Mouse (Mus musculus): ENCODE measurements around the gene Ccdc86.

Ccdc86 gene

DNA sequence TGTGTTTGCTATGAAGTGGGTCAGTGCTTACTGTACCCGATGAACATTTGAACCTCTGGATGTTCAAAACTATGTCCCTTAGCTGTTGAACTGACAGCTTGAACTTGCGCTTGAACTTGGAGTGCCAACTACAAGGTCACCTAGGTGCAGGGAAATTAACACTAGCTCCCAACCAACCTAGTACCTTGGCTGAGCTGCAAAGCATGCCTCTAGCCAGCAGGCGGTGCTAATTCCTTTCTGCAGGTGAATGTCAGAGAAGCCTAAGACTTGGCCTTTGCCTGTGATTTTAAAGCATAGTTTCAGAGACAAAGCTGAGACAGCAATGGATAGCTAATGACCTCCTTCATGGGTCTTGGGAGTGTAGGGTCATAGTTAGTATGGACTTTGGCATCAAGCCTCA, 41.2 kb downstream of the Ccdc86 start:
- no peak for DNase-seq (ENCODE audit: low spot score)

DNA sequence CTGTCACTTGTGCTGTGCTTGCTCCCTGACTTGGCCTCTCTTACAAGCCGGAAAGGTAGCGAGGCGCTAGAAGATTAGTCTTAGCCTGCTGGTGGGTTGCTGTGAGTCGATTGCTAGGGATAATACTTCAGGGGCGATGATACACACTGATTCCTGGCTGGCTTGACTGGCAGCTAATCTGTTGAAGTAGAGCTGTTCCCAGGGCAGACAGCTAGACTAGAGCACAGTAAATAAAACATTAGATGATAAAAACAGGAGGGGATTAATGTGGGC, 43.4 kb downstream of the Ccdc86 start:
- DNase-seq (ENCODE audit: low spot score) = no peak

DNA sequence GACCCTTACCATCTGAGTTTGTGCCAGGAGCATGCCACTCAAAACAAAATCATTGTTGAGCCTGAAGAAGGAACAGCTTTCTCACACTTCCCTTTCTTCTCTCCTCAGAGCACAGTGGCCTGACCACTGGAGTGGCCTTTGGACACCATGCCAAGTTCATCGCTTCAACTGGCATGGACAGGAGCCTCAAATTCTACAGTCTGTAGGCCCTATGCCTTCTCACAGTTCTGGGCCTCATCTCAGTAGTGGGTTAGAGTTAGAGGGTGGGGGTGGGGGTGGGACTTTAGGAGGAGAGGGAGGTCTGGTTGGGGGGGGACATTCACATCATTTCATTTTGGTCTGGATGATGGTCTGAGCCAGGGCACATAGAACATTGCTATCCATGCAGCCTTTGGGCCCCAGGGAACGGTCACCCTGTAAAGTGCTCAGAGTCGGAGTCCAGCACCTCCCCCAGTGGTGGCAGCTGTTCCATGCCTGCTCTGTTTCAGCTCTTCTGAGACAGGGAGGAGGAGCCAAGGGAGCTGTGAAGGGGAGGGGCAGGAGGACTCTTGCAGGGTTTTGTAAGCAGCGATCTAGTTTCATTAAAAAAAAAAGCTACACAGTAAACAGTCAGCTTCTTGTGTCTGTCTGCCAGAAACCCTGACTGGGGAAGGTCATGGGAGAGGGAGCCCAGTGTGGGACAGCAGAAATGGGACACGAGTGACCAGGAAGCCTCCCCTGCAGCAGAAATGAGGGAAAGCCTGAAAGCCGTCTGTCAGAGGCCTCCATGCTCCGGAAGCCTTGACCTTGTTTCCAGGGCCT, 43.9 kb downstream of the Ccdc86 start:
- peak; percentile 67 for DNase-seq (ENCODE audit: low spot score)

DNA sequence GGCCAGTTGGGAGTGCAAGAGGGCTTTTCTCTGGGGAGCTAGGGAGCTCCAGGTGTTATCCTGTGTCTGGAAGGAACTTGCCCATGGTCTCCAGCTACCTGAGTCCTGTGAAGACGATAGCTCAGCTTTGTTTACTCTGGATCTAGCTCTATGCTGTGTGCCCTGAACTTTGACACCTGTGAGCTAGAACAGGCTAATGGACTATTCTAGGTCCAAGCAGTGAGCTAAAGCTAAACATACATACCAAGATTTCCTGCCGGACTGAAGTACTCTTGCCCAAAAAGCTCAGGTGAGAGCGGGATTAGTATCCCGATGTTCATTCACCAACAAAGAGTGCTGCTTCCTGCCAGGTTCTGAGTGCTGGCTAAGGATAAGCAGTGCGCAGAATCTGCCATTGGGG, 44.6 kb downstream of the Ccdc86 start:
- DNase-seq (ENCODE audit: low spot score) = no peak

DNA sequence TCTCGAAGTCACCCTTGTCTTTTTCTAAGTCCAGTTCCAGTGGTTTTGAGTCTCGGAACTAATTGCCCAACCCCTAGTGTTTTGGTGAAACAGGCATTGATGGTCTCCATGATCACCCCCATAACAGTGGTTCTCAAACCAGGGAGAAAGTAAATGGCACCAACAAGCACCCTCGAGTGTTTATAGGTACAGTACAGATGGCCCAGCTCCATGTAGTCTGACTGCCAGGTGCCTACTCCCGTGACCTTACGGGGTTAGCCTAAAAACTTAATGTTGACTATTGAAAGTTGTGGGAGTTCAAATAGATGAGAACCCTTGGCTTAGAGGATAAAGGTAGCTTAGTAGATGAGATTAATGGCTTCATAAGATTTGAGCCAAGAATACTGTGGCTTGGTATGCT, 48.0 kb downstream of the Ccdc86 start:
- DNase-seq (ENCODE audit: low spot score) = no peak

DNA sequence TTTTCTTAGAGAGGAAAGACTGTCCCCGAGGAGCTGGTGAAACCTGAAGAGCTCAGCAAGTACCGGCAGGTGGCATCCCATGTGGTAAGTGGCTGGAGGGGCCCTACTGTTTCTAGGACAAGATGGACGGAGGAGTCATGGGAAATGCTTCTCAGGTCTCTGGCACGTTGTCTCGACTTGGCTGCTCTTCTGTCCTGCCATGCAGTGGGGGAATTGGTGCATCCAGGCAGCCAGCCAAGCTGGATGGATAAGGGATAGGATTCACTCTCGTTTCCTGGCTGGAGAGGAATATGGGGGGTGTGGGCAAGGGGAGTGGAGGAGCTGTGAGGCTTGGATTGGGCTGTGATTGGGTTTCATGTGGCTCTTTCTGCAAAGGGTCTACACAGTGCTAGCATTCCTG, 48.8 kb downstream of the Ccdc86 start:
- DNase-seq (ENCODE audit: low spot score) = no peak

DNA sequence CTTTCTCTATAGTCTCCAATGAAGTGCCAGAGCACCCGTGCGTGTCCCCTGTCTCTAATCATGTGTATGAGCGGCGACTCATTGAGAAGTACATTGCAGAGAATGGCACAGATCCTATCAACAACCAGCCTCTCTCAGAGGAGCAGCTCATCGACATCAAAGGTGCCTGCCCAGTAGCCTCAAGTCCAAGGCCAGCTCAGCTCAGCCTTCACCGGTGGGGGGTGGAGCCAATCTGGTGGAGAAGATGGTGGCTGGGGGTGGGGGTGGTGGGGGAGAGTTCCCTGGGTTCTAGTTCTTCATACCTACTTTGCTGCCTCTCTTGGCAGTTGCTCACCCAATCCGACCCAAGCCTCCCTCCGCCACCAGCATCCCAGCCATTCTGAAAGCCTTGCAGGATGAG, 51.6 kb downstream of the Ccdc86 start:
- DNase-seq (ENCODE audit: low spot score) = no peak

DNA sequence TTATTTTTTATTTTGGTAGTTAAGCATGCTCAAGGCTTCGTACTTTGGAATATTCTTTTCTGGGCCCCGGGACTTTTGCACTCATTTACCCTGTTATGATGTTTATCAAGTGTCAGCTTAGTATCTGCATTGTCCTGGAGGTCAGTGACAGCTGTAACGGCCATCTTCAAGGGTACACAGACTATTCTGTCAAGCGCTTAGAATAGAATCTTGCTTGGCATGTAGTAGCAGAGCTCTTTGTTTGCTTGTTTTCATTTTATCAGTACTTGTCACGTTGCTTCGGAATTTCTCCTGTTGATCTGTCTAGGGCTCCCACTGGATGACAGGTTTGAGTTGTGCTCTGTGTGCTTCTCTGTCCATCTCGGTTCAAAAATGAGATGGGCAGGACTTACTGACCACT, 52.2 kb downstream of the Ccdc86 start:
- DNase-seq (ENCODE audit: low spot score) = no peak

DNA sequence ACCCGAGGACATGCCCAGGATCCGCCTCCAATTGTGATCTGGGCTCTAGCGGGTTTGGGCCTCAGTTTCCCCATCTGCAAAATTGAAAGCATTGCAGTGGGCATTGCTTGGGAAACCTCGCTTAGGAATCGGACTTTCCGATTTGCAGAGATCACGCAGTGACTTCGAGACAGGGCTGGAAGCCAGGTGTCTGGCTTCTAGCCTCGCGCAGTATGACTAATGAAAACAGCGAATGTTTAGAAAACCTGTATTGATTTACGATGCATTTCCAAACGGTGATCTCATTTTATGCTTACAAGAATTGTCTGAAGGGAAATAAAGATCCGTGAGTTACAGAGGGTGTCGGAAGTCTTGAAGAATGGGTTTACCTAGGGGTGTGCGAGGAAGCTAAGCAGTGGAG, 53.4 kb downstream of the Ccdc86 start:
- DNase-seq (ENCODE audit: low spot score) = no peak

DNA sequence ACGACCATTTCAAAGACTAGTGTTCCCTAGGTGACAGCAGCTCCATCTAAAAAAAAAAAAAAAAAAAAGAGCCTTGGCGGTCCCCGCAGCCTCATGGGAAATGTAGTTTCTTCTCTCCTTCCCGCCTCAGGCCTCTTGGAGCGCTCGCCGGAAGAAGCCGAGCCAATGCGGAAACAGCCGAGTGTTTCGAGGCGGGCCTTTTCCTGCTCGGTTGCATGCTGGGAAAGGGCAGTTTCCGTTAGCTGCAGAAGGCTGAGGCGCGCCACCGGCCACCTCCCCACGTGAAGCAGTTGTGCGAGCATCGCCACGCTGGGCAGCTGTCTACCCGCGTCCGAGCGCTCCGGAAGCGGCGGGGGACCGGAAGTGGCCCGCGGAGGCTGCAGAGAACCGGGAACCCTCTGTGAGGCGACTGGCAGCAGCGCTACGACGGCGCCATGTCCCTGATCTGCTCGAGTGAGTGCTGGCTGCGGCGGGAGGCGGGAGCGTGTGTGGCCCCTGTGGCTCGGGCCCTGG, 54.0 kb downstream of the Ccdc86 start, which contains the start of gene Prpf19:
Gene Prpf19, plus strand, starts transcription at position 216 of the 513 bp plus-strand sequence.
- DNase-seq (ENCODE audit: low spot score) = peak; percentile 97

DNA sequence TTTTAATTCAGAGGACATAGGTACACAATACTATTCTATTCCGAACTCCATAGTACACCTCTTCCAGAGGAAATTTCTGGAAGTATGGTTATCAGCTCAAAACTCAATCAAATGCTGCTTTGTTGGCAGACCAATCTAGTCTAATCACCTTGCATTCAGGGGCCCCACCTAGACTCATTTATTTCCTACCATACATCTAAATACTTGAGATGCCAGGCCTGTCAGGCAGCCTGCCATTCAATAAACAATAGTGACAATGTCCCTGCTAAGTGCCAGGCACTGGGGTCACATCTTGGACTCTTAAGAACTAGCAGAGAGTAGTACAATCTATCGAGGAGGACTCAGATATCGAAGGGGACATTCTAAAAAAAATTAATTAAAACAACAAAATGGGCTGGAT, 56.9 kb downstream of the Ccdc86 start:
- DNase-seq (ENCODE audit: low spot score) = no peak

All from testis, postnatal 14 days (tissue).